Mouse (Mus musculus): ENCODE measurements around the gene Tnfrsf8. TPM values are rescaled to one million over a fixed set of nuclear protein-coding genes. Genes with fewer than 3 reads are reported as not detected.

Tnfrsf8 gene
- total RNA-seq, 2 experiments from 2014 or later: 0.86 to 0.87 TPM

- no peak for DNase-seq
Measured at GRCm38 (mm10) chr4:145267631-145268110, 47.3 kb downstream of the Tnfrsf8 start.

- no peak for DNase-seq
Measured at GRCm38 (mm10) chr4:145266505-145266904, 48.5 kb downstream of the Tnfrsf8 start.

- DNase-seq: no peak
Measured at GRCm38 (mm10) chr4:145264761-145265160, 50.2 kb downstream of the Tnfrsf8 start.

GRCm38 (mm10) chr4:145263583-145263982 is 51.4 kb downstream of the Tnfrsf8 start:
- no peak for DNase-seq

- DNase-seq: no peak
Measured at GRCm38 (mm10) chr4:145260802-145261201, 54.2 kb downstream of the Tnfrsf8 start.

GRCm38 (mm10) chr4:145257751-145258434 is 57.1 kb downstream of the Tnfrsf8 start:
- DNase-seq: no peak

GRCm38 (mm10) chr4:145256144-145256543 is 58.8 kb downstream of the Tnfrsf8 start:
- DNase-seq: no peak

- DNase-seq: no peak
Measured at GRCm38 (mm10) chr4:145254418-145254817, 60.5 kb downstream of the Tnfrsf8 start.

GRCm38 (mm10) chr4:145252611-145253010 is 62.4 kb downstream of the Tnfrsf8 start:
- DNase-seq: no peak

GRCm38 (mm10) chr4:145251546-145251945 is 63.4 kb downstream of the Tnfrsf8 start:
- DNase-seq: peak in 1 of 2 experiments; percentile 18

- DNase-seq: no peak
Measured at GRCm38 (mm10) chr4:145250002-145250401, 65.0 kb downstream of the Tnfrsf8 start.

- DNase-seq: no peak
Measured at GRCm38 (mm10) chr4:145247556-145247955, 67.4 kb downstream of the Tnfrsf8 start.

GRCm38 (mm10) chr4:145246173-145247011 is 68.6 kb downstream of the Tnfrsf8 start, which contains the start of gene Tnfrsf1b:
TSS of gene Tnfrsf1b (minus strand) at chr4:145246870.
- no peak for DNase-seq

- no peak for DNase-seq
Measured at GRCm38 (mm10) chr4:145245581-145245980, 69.4 kb downstream of the Tnfrsf8 start.

- no peak for DNase-seq
Measured at GRCm38 (mm10) chr4:145244676-145245075, 70.3 kb downstream of the Tnfrsf8 start.

- DNase-seq: no peak
Measured at GRCm38 (mm10) chr4:145242719-145243350, 72.1 kb downstream of the Tnfrsf8 start.

GRCm38 (mm10) chr4:145240723-145241231 is 74.2 kb downstream of the Tnfrsf8 start:
- DNase-seq: no peak

GRCm38 (mm10) chr4:145239049-145239830 is 75.7 kb downstream of the Tnfrsf8 start:
- peak in 1 of 2 experiments; percentile 49 for DNase-seq

- no peak for DNase-seq
Measured at GRCm38 (mm10) chr4:145236027-145236426, 78.9 kb downstream of the Tnfrsf8 start.

- no peak for DNase-seq
Measured at GRCm38 (mm10) chr4:145233487-145234228, 81.3 kb downstream of the Tnfrsf8 start.

GRCm38 (mm10) chr4:145231732-145232131 is 83.2 kb downstream of the Tnfrsf8 start:
- no peak for DNase-seq

Data from layer of hippocampus, postnatal 36 days (tissue).